Mouse (Mus musculus): ENCODE results near the gene Efemp2. TPM values are rescaled to one million over a fixed set of nuclear protein-coding genes. Genes with fewer than 3 reads are reported as not detected.

Gene Efemp2
- polyA plus RNA-seq, 1 experiment: 103 TPM

DNA sequence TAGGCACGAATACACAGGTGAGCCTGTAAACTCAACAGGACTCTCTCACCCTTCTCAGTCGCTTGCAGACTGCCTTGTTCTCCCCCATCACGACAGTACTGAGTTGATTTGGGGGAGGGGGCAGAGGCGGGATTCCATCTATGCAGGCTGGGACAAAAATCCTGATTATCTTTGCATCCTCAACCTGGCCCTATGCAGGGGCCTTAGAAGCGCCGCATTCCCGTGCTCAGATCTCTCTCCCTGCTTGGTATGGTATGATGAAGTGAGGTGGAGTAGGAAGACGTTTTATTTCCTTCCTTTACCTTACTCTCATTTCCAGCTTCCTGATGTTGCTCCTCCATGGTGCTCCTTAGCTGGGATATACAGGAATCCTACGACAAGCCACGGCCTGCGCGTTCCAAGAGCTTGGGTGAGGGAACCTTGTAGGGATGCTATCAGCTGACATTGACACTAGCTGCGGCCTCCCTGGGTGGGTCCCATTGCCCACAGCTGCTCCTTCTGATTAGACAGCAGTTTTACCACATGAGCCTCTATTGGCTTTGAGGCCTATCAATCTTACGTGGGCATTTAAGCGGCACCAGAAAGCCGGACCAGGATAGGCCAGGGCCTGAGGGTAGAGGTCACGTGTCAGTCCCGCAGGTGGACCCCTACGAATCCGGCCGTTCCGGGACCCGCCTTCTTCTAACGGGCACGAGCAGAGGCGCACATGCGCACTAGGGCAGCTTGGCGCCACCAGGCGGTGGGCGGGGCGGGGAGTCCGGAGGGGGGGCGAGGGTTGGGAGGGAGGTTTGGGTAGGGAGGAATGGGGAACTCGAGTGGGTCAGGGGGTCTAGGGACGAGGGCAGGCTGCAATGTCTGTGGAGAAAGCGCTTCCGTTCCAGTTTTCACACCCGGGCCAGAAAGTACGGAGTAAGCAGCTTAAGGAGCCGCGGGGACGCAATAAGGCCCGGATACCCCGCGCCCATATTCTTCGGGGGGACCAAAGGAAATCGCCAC lies 36.6 kb downstream of the Efemp2 start, which contains the start of gene Snx32:
Snx32 (minus strand) TSS at position 508 of the 996 bp plus-strand sequence.
- WGBS: 2% methylated on average over 47 of the region's 47 CpGs
- TF ChIP-seq CTCF (IDR thresholded peaks at IDR 0.05; ENCODE audit: insufficient read depth, low read length) (no peak), POLR2A (IDR thresholded peaks at IDR 0.05; ENCODE audit: borderline replicate concordance, extremely low read depth, low read depth, low read length) (peak; percentile 62; the same call in 1 of the 2 replicates)

DNA sequence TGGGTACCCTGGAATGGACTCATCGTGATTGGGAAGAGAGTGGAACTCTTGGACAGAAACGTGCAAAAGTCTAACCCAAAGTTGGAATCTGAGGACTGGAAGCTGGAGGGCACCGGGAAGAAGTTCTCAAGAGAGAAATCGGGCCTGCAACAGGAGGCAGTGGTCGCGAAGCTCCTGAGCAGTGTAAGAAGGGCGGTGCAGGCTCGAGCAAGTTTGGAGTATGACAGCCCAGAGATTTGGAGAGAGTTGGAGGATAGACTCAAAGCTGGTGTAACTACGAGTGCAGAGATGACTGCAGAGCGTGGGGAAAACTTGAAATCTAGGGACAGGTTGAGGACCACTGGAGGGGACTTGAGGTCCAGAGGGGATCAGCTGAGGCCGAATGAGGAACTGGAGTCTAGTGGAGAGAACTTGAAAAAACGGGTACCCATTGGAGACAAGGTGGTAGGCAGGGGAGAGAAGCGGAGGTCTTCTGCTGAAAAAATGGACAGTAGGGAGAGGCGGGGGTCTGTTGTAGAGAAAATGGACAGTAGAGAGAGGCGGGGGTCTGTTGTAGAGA lies 37.4 kb downstream of the Efemp2 start:
- 35% methylated on average over 15 of the region's 15 CpGs for WGBS
- no peak for DNase-seq
- no peak for TF ChIP-seq POLR2A (IDR thresholded peaks at IDR 0.05; ENCODE audit: borderline replicate concordance, extremely low read depth, low read depth, low read length)
- no peak for TF ChIP-seq CTCF (IDR thresholded peaks at IDR 0.05; ENCODE audit: insufficient read depth, low read length)
- peak overlapping the region; percentile 73 for H3K4me3 ChIP-seq (replicated peaks; ENCODE audit: extremely low read depth, low read depth, low read length)
- H3K4me1 ChIP-seq (ENCODE audit: control insufficient read depth, insufficient read depth, low read length): peaks cover 5% of the 10 kb centered on the region

More for the DNA sequence above, 36.6 kb downstream of the Efemp2 start, which contains the start of gene Snx32:
- Histone ChIP-seq H3K4me3 (replicated peaks; ENCODE audit: extremely low read depth, low read depth, low read length) (peak within 1 kb of the TSS; percentile 86), H3K4me1 (ENCODE audit: control insufficient read depth, insufficient read depth, low read length) (peaks cover 5% of the 10 kb centered on the region)
- peak; percentile 92 for DNase-seq

DNA sequence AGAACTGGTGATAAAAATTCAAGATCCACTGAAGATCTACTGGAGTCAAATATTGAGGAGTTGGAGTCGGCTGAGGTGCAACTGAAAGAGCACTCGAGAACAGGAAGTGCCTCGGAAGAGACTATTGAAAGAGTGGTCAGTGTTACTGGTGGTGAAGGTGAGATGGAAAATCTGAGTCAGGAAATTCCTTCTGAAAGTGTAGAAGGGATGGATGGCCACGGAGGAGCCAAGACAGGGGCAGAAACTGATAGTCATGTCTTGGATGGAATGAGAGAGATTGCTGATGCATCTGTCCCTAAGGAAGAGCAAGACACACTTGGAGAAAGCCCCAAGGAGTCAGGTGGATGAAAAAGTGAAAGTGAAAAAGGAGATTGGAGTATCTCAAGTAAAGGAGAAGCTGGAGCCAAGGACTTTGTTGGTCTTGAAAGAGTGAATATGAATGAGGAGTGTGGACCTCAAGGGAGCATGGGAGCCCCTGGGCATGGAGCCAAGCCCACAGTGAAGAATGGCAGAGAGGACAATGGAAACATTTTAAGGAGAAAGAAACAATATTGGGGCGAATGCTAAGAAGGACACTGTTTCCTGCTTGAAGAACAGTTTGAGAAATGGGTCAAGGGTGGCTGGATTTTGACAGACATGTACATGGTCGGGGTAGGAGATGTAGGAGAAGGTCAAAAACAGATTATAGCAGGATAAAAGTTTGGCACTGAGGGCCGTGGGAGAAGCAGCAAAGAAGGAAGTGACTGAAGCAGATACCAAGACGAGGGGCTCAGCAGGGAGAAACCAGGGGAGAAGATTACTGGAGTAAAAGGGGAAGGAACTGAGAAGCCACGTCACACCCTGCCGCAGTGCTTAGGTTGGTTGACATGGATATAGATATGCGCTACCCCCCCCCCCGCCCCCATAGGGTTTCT lies 38.6 kb downstream of the Efemp2 start:
- no peak for DNase-seq
- WGBS: 41% methylated on average over 12 of the region's 12 CpGs
- Histone ChIP-seq H3K4me3 (replicated peaks; ENCODE audit: extremely low read depth, low read depth, low read length) (peak overlapping the region; percentile 32), H3K4me1 (ENCODE audit: control insufficient read depth, insufficient read depth, low read length) (peaks cover 5% of the 10 kb centered on the region)
- no peak for TF ChIP-seq CTCF (IDR thresholded peaks at IDR 0.05; ENCODE audit: insufficient read depth, low read length)
- no peak for TF ChIP-seq POLR2A (IDR thresholded peaks at IDR 0.05; ENCODE audit: borderline replicate concordance, extremely low read depth, low read depth, low read length)

DNA sequence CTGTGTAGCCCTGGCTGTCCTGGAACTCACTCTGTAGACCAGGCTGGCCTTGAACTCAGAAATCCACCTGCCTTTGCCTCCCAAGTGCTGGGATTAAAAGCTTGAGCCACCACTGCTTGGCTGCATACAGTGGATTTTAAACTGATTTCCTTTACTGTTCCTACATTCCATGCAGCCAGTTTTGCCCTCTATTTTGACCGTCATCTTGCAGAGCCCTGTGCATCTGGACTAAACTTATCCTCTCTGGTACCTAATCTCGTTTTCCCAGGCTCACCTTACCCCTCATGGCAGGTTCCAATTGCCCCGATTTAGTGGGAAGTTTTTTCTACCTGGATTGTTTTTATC lies 39.2 kb downstream of the Efemp2 start:
- Histone ChIP-seq H3K4me3 (replicated peaks; ENCODE audit: extremely low read depth, low read depth, low read length) (no peak overlapping the region), H3K4me1 (ENCODE audit: control insufficient read depth, insufficient read depth, low read length) (peaks cover 5% of the 10 kb centered on the region)
- no peak for DNase-seq
- 86% methylated on average over 3 of the region's 3 CpGs for WGBS
- no peak for TF ChIP-seq CTCF (IDR thresholded peaks at IDR 0.05; ENCODE audit: insufficient read depth, low read length)
- no peak for TF ChIP-seq POLR2A (IDR thresholded peaks at IDR 0.05; ENCODE audit: borderline replicate concordance, extremely low read depth, low read depth, low read length)

DNA sequence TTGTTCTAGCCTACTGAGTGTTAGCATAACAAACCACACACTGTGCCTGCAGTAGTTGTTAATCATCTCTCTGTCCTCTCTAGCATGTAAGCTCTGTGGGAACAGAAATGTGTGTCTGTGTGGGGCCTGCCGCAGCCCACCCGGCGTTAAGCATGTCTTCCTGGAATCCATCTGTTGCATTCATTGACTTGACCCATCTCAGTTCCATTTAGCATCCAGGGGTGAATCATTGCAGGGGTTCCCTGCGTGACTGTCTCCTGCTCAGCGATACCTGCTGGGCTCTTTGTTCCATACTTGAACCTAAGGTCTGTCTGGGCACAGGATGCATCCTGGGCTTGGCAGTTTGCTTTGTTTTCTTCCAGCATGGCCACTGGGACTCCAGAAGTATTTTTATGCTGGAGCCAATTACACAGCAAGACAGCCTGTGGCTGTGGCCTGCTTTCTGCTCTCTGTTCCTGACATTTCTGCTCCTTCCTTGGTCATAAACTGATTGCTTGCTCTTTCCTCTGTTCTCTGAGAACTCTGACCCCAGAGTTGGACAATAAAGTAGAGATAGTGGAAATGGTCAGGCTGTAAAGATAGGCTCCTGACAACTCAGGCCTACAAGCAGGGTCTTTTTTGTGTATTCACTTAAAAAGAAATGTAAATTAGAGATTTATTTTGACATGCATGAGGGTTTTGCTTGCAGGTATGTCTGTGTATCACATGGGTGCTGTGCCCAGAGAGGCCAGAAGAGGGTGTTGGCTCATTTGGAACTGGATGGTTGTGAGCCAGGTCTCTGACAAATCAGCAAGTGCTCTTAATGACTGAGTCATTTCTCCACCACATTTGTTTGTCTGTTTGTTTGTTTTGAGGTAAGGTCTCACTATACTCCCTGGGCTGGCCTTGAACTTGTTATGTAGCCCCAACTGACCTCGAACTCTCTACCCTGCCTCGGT lies 42.4 kb downstream of the Efemp2 start:
- no peak for DNase-seq
- WGBS: 86% methylated on average over 7 of the region's 7 CpGs
- Histone ChIP-seq H3K4me3 (replicated peaks; ENCODE audit: extremely low read depth, low read depth, low read length) (no peak overlapping the region), H3K4me1 (ENCODE audit: control insufficient read depth, insufficient read depth, low read length) (peaks cover 5% of the 10 kb centered on the region; the same call in 1 of the 2 replicates)
- TF ChIP-seq POLR2A (IDR thresholded peaks at IDR 0.05; ENCODE audit: borderline replicate concordance, extremely low read depth, low read depth, low read length) (no peak), CTCF (IDR thresholded peaks at IDR 0.05; ENCODE audit: insufficient read depth, low read length) (no peak)

DNA sequence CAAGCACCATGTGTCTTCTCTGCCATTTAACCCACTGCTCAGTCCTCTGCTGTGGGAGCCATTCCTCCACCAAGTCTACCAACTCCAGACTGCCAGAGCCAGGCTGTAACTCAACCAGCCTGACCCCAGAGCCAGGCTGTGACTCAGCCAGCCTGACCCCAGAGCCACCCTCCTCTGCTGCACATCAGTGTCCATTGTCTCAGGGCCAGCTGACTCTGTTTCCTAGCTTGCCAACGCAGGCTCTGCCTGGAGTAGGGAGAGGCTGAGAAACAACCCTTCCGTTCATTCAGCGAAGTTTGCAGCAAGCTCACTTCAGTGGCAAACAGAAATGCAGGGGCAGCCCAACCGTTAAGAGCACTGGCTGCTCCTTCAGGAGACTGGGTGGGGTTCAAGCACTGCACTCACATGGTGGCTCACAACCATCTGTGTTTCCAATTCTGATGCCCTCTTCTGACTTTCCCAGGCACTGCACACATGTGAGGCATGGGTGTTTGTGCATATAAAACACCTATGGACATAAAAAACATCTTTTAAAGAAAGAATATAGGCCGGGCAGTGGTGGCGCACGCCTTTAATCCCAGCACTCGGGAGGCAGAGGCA lies 43.3 kb downstream of the Efemp2 start:
- Histone ChIP-seq H3K4me3 (replicated peaks; ENCODE audit: extremely low read depth, low read depth, low read length) (no peak overlapping the region), H3K4me1 (ENCODE audit: control insufficient read depth, insufficient read depth, low read length) (peaks cover 5% of the 10 kb centered on the region; the same call in 1 of the 2 replicates)
- TF ChIP-seq CTCF (IDR thresholded peaks at IDR 0.05; ENCODE audit: insufficient read depth, low read length) (no peak), POLR2A (IDR thresholded peaks at IDR 0.05; ENCODE audit: borderline replicate concordance, extremely low read depth, low read depth, low read length) (no peak)
- no peak for DNase-seq
- WGBS: 72% methylated on average over 8 of the region's 8 CpGs

DNA sequence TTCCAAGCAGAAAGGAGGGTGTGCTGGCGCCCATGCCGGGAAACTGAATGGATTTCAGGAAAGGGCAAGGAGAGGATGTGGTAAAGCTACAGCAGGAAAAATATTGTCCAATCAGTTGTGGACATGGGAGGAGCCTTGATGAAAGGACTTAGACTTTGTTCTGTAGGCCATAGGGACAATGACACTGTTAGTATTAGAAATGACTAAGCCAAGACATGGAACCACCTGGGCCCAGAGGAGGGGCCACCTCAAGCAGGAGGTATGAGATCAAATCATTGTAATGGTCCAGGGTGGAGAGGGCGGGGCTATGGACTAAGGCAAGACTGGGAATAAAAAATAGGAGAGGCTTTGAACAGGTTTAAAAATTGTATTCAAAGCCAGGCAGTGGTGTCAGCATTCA lies 45.0 kb downstream of the Efemp2 start:
- no peak for TF ChIP-seq CTCF (IDR thresholded peaks at IDR 0.05; ENCODE audit: insufficient read depth, low read length)
- no peak for TF ChIP-seq POLR2A (IDR thresholded peaks at IDR 0.05; ENCODE audit: borderline replicate concordance, extremely low read depth, low read depth, low read length)
- DNase-seq: no peak
- H3K4me1 ChIP-seq (ENCODE audit: control insufficient read depth, insufficient read depth, low read length): no peaks in the 10 kb centered on the region
- H3K4me3 ChIP-seq (replicated peaks; ENCODE audit: extremely low read depth, low read depth, low read length): no peak overlapping the region
- WGBS: 92% methylated on average over 3 of the region's 3 CpGs

DNA sequence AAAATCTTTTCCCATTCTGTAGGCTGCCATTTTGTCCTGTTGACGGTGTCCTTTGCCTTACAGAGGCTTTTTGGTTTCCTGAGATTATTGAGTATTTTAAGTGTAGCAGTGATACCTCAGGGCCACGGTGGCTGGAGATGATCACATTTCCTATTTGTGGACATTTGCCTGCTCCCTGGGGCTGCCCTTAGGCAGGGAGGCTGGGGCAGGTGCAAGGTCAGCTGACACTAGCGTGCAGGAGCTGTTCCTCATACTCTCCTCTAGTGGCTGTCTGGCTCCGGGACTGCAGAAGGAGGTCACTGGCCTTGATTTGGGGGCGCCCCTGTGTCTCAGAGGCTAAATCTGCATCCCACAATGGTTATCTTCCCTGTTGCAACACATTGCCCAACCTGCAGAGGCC lies 51.5 kb downstream of the Efemp2 start:
- DNase-seq: no peak
- H3K4me1 ChIP-seq (ENCODE audit: control insufficient read depth, insufficient read depth, low read length): no peaks in the 10 kb centered on the region
- TF ChIP-seq CTCF (IDR thresholded peaks at IDR 0.05; ENCODE audit: insufficient read depth, low read length) (no peak), POLR2A (IDR thresholded peaks at IDR 0.05; ENCODE audit: borderline replicate concordance, extremely low read depth, low read depth, low read length) (no peak)
- WGBS: 82% methylated on average over 5 of the region's 5 CpGs
- H3K4me3 ChIP-seq (replicated peaks; ENCODE audit: extremely low read depth, low read depth, low read length): no peak overlapping the region
